Mouse (Mus musculus) megakaryocyte, adult 5-6 weeks (primary cell): Measurements from ENCODE around the gene Gm17689. TPM values are rescaled to one million over a fixed set of nuclear protein-coding genes. Genes with fewer than 3 reads are reported as not detected.

ENCODE experiments used
- ATAC-seq: 2 replicates; pipeline ENCODE4 v1.8.0; 2016; ENCODE audit warnings: mild to moderate bottlenecking, inconsistent platforms; ENCODE audit not compliant: poor library complexity, severe bottlenecking
- total RNA-seq, 2 experiments: library from RNA; stranded (forward) in 1 of 2; stranded (reverse) in 1 of 2; fragments of 153-499, 151-499 nt in 1 of 2; fragments of 221-1000, 200-1000 nt in 1 of 2; gene quantifications; 2 replicates each; pipeline versions ENCODE4 v1.2.3 to v1.2.4; 2015 to 2017

Gm17689 gene
- total RNA-seq (2015) (not detected in 2 replicates), total RNA-seq (2017) (not detected in 2 replicates)

GRCm38 (mm10) chr9:36582535-36582934 lies at the start of gene Gm17689:
TSS of gene Gm17689 (minus strand) at chr9:36582635.
- no peak for ATAC-seq

- ATAC-seq = no peak
Observed at GRCm38 (mm10) chr9:36541863-36542262, 40.6 kb downstream of the Gm17689 start, which contains the start of gene Gm5615. TSS of gene Gm5615 (minus strand) at chr9:36541963.

Other genes starting within 250 kb of the Gm17689 start
- gene Gm7257, start 150.8 kb downstream of the Gm17689 start, total RNA-seq (2015) = not detected in 2 replicates
- gene Gm7257, start 150.8 kb downstream of the Gm17689 start, total RNA-seq (2017) = not detected in 2 replicates
- gene Gm9513, start 107.0 kb downstream of the Gm17689 start, total RNA-seq (2015) = not detected in 2 replicates
- gene Gm9513, start 107.0 kb downstream of the Gm17689 start, total RNA-seq (2017) = not detected in 2 replicates
- gene Gm5615, start 40.7 kb downstream of the Gm17689 start, total RNA-seq (2015) = not detected in 2 replicates
- gene Gm5615, start 40.7 kb downstream of the Gm17689 start, total RNA-seq (2017) = not detected in 2 replicates
- not detected in 2 replicates for gene A630095E13Rik, start 60.7 kb upstream of the Gm17689 start, total RNA-seq (2015)
- not detected in 2 replicates for gene A630095E13Rik, start 60.7 kb upstream of the Gm17689 start, total RNA-seq (2017)
- gene Acrv1, start 110.6 kb upstream of the Gm17689 start, total RNA-seq (2015) = not detected in 2 replicates
- gene Acrv1, start 110.6 kb upstream of the Gm17689 start, total RNA-seq (2017) = not detected in 2 replicates
- gene Chek1, start 144.4 kb upstream of the Gm17689 start, total RNA-seq (2015) = 13.1 and 21.0 TPM in 2 replicates
- gene Chek1, start 144.4 kb upstream of the Gm17689 start, total RNA-seq (2017) = 19.7 and 33.2 TPM in 2 replicates
- 203 and 208 TPM in 2 replicates for gene Stt3a, start 185.0 kb upstream of the Gm17689 start, total RNA-seq (2015)
- gene Stt3a, start 185.0 kb upstream of the Gm17689 start, total RNA-seq (2017) = 453 and 508 TPM in 2 replicates
- 35.4 and 37.6 TPM in 2 replicates for gene Ei24, start 214.8 kb upstream of the Gm17689 start, total RNA-seq (2015)
- 31.8 and 32.5 TPM in 2 replicates for gene Ei24, start 214.8 kb upstream of the Gm17689 start, total RNA-seq (2017)
- 0.52 TPM in 1 of 2 replicates, not detected in the other for gene Fez1, start 239.2 kb upstream of the Gm17689 start, total RNA-seq (2015)
- gene Fez1, start 239.2 kb upstream of the Gm17689 start, total RNA-seq (2017) = 0.18 TPM in 1 of 2 replicates, not detected in the other